Mouse (Mus musculus) frontal cortex, postnatal 10 days (tissue): ENCODE data around the gene E030018B13Rik.

Experiments used
- DNase-seq, 2 experiments: peaks; one replicate each; pipeline ENCODE4 v3.0.0; 2022; ENCODE audit warnings: low spot score in 2 of 2, mixed read lengths in 1 of 2

E030018B13Rik gene

DNA sequence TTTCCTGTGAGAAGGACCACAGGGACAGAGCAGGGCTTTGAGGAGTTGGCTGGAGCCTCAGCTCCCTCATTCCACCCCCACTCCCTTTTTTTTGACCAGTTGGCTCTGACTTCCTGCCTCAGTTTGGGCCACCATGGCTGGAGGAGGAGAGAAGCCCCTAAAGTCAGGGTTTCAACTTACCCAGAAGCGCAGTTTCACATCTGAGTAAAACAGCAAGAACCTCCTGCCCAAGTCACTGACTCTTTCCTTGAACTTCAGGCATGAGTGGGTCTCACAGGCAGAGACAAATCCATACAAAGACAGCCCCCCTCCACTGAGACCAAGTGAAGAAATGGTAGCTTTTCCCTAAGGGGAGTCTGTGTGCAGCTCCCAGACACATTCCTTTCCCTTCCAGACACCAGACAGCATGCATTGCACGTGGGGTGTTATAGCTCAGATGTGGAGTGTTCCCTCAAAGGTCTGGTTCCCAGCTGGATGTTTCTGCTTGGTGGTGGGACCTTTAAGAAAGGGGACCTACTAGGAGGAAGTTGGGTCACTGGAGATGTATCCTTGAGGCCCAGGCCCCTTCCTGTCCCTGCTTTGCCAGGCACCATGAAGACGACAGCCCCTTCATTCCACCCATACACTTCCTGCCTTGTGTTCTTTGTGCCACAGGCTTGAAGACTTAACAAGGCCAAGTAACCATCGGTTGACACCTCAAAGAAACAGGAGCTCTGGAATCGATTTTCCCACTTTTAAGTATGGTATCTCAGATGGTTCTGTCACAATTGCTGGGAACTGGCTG lies 49.2 kb downstream of the E030018B13Rik start:
- no peak for DNase-seq

GRCm38 (mm10) chr7:63969941-63970340 lies 53.3 kb downstream of the E030018B13Rik start:
- DNase-seq: no peak
